Mouse (Mus musculus) right cerebral cortex, postnatal 4 days (tissue): ENCODE data around the gene Tmem252.
"Not testable (repeated sequence)": the region's sequence is repeated elsewhere in the genome, so short reads cannot be mapped to it uniquely, and the experiment has no call there.

ENCODE experiments used
- DNase-seq: peaks from one replicate; pipeline ENCODE4 v3.0.0-alpha.2; 2022

The Tmem252 gene

DNA sequence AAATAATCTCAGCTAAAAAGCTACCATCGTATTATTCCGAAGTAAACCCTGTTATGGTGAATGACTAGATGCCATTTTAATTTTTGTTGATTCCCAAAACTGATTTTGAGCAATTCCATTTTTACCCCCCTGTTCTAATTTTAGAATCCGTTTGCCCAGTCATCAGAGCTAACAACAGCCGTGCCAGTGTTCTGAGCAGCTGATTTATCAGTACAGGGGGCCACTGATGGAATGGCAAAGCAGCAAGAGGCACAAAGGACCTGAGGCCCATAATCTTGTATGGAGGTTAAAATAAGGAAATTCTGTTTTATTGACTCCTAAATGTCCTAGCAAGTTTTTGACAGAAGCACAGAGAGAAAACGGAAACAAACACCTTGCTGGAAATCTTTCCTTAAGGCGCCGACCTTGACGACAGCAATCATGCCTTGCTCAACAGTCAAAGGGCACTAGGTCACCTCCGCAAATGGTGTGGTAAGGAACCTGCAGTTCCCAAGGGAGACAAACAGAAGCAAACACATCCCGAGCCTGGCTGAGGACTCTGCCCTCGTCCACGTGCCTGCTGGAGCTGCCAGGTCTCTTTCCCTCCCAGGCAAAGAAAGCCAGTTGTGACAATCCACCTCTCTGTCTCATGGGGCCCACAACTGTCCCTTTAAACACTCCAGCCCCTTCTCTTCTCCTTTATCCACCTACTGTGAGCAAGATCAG is 9.4 kb downstream of the Tmem252 start:
- no peak for DNase-seq

DNA sequence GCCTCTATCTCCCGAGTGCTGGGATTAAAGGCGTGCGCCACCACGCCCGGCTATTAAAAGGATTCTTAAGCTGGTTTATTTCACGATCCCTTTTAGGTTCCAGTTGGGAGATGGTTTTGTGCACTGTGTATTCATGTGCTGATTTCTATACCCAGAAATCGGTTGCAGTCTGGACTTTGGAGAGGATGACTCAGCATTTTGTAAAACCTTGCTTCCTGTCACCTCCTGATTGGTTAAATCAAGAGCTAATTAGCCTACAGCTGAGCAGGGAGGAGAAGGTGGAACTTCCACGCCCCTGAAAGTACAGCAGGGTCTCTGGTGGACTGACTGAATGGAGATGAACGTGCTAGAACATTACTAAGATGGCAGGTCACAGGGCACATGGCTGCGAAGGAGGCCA is 12.6 kb downstream of the Tmem252 start:
- no peak for DNase-seq

DNA sequence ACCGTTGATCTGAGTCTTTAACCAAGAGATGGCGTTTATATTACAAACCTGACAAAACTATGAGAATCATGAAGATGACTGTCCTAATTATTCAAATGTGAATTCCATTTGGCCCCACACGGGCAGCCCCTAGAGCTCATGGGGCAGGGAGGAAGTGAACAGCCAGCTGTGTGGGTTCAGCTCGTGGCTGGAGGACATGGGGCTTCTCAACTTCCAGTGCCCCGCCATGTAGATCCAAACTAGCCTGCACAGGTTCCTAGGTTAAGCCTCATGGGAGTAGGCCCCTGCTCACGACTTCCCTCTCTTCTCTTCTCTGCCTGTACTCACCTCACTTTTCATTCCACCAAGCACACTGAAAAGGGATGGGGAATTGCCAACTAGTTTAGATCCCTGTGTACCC is 14.5 kb downstream of the Tmem252 start:
- DNase-seq = no peak

DNA sequence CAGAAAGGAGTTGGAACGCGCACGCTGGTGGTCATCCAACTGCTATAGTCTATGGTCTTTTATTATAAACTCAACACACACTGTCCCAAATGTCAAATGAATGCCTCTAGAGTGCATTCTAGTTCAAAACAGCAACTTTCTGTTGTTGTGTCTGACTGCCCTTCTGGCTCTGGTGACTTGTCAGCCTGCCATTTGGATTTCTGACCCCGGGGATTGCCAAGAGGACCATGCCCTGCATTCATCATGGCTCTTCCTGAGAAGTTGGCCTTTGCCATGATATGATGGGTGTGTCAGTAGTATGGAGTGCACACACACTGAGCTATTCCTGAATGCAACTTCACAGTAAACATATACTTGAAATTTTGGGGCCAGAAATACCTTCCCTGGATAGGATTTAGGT is 15.7 kb downstream of the Tmem252 start:
- DNase-seq = no peak

DNA sequence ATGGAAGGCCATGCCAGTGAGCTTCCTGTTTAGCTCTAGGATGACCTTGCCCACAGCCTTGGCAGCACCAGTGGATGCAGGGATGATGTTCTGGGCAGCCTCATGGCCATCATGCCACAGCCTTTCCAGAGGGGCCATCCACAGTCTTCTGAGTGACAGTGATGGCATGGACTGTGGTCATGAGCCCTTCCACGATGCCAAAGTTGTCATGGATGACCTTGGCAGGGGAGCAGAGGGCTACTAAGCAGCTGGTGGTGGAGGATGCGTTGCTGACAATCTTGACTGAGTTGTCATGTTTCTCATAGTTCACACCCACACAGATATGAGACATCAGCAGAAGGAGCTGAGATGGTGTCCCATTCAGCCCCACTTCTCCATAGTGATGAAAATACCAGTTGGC is 18.9 kb downstream of the Tmem252 start:
- DNase-seq = no peak

DNA sequence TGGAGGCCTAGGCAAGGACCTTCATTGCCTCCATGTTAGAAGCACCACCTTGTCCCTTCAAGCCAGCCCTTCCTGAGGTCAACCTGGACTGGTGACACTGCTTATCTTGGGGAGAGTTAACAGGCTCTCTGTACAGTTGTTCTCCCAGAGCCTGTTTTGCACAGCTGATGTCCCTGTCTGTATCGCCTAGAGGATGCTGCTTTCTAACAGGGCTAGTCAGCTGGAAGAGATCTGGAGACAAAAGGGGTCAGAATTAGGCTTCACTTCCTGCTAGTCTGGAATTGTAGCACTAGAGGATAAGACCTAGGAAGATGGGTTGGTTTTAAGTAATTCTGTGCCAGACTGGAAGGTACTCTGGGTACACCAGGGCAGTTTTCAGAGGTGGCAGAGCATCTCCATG is 24.1 kb downstream of the Tmem252 start:
- DNase-seq = no peak

DNA sequence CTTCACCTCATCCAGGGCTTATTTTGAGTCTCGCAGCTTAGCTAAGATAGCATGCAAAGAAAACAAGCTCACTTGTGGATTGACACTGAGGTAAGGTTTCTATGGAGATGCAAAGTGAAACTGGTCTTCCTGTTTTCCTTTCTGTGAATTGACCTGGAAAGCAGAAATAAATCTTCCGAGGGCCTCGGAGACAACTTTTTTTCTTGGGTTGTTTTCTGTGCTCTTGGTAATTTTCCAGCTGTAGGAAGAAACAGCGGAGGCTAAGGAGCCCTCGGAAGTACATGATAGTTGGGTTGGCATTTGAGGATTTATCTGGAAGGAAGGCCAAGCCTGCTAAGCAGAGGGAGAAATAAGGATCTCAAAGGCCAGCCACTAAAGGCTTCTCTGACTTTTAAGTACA is 24.8 kb downstream of the Tmem252 start:
- no peak for DNase-seq

DNA sequence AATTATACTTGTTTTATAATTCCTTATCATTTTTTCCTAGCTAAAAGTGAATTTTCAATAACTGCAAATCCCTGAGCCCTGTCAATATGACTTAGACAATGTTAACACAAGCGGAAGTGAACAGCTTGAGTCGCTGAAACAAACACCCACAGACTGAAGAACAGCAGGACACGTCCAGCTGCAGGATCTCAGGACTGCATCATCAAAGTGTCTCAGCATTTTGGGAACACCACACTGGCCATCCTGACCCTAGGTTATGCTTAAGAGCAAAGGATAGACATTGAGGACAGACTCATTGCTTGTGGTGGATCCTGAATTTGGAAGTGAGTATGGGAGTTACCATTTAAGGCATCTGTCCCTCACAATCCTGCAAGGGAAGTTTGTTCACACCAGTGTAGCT is 25.4 kb downstream of the Tmem252 start:
- no peak for DNase-seq

DNA sequence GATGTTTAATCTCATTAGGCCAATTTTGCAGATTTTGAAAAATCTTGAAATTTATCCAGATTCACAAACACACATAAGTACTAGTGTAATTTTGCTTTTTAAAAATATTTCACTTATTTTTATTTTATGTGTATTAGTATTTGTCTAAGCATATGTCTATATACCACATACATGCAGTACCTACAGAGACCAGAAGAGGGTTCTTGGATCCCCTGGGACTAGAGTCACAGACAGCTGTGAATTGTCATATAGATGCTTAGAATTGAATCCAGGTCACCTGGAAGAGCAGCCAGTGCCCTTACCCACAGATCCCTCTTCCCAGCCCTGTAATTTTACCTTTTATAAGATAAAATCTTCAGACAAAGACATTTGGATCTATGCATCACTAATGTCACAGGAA is 26.1 kb downstream of the Tmem252 start:
- no peak for DNase-seq

DNA sequence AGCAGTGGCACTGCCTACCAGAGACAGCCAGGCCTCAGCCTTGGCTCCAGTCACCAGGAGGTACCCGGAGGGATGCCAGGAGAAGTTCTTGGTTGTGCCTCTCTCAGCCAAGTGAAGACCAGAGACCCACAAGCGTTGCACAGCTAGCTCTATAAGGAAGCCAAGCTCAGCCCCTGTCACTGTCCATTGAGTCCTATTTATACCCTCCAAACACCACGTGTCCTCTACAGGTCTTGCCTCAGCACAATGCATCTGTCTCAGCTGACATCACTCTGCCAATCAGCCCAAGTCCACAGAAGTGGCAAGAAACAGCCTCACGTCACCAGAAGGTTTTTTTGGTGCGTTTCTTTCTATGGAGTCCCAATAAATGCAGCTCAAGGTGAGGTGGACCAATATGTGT is 26.9 kb downstream of the Tmem252 start:
- no peak for DNase-seq

DNA sequence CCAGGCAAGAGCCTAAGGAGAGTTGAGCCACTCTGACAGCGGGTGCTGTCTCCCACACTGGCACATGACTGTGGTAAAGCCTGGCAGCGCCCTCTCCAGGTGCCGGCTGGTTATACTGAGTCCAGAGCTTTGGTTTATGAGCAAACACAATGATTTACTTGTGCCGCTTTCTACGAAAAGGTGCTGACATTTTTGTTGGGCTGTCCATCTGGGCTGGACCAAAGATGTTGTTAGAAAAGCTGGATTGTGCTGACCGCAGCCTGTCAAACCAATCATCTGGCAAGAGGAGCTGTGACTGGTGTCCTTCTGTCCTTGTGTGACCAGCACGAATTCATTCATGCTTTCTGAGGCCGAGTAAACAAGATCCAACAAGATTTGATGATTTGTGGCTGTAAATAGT is 27.9 kb downstream of the Tmem252 start:
- DNase-seq = no peak

DNA sequence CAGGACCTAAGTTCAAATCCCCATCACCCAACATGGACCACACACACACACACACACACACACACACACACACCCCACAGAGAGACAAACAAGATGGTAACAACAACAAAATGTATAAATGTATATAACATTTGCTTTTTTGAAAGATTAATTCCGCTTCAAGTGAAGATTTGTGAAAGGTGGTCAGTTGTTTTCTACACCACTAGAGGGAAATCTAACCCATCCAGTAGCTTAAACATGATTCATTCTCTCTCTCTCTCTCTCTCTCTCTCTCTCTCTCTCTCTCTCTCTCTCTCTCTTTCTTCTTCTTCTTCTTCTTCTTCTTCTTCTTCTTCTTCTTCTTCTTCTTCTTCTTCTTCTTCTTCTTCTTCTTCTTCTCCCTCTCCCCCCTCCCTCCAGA is 29.4 kb downstream of the Tmem252 start:
- DNase-seq = not testable (repeated sequence)

DNA sequence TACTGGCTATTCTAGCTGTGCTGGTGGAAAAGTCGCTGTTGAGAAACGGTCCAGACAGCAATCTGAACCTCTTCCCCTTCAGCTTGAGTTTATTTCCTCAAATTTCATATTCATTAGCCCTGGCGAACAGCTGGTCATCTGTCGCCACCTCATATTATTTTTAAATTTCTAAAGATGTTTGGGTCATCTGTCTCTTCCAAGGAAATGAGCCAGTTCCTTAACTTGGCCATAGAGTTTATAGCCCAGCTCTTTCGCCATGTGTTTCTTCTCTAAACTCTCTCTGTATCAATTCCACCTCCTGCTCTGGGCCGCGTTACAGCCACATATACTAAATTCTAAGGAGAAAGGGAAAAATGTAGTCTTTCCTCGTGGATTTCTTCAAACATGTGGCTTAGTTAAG is 29.9 kb downstream of the Tmem252 start:
- DNase-seq = no peak

DNA sequence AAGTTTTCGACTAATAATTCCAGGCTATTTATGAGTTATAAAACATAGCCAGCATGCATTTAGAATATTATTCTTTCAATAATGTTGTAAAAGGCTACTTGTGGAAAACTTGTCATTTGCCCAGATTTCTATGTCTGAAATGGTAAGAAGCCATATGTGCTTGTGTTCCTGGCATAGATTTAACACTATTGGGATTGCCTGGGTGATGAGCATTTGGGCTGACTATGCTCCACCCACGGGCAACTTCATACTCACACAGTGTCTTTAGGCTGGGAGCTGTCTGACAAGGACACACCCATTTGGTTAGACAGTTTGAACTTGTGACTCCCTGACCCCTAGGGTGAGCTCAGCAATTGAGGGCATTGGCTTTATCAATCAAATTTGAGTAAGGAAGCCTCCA is 30.5 kb downstream of the Tmem252 start:
- DNase-seq = no peak

DNA sequence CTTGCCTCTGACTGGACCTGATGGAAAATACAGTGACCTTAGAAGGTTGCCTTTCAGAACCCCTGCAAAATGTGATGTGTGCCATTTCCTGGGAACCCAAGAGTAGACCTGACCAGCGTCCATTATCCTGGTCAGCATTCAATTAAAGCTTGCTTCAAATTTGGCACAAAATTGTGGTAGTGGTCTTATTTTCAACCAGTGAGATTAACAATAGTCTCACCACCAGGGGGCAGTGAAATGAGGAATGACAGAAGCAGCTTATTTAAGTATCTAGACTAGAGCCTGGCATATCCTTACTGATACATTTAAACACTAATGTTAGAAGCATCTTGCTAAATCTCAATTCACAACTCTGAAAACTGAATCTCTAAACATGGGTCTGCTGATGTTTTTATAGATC is 31.6 kb downstream of the Tmem252 start:
- DNase-seq = peak; percentile 30

DNA sequence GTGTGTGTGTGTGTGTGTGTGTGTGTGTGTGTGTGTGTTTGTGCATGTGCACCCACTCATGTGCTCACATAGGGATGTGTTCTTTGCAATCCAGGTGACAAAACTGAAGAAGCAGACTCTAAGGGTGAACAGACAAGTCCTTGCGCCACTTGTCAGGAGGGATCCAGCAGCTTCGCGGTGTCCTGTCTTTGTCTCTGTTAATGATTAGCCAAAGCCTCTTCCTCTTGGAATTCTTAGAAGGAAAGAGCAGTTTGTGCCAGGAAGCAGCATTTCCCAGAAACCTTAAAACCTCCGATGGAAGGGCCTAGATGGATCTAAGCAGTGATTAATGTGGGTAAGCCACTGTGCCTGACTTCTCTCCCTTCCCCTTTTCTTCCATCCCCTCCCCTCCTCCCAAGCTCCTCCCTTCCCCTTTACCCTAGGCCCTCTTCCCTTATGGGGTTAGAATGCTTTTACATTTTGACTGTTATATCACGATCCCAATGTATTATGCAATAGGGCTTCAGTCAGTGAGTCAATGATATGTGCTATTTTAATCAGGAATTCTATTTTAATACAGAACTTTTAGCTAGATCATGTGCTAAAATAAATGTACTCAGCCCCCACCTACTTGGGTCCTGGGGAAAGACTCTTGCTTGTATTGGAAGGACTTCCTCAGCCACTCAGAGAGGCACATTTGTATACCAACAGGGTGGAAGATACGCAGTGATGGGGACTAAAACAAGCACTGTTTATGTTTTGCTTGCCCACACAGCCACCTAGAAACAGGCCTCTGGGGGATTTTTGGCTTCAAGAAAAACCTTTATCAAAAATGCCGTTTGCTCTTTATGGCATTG is 33.5 kb downstream of the Tmem252 start:
- no peak for DNase-seq

DNA sequence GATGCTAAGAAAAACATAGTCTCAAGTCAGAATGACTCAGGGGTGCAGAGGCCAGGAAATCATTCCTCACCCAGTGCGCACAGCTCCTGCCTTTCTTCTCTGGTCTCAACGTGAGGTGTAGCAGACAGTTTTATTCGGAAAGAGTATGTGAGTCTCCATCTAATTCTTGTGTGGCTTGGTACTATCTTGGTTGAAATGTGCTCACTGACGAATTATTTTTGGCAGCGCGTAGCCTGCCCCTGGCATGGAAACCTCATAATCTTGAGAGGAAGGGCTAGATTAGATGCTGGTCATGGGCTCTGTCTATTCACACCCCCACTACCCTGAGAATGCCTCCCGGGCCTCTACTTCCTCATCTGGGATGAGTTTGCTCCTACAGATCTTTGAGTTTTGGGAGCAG is 34.2 kb downstream of the Tmem252 start:
- DNase-seq = no peak

DNA sequence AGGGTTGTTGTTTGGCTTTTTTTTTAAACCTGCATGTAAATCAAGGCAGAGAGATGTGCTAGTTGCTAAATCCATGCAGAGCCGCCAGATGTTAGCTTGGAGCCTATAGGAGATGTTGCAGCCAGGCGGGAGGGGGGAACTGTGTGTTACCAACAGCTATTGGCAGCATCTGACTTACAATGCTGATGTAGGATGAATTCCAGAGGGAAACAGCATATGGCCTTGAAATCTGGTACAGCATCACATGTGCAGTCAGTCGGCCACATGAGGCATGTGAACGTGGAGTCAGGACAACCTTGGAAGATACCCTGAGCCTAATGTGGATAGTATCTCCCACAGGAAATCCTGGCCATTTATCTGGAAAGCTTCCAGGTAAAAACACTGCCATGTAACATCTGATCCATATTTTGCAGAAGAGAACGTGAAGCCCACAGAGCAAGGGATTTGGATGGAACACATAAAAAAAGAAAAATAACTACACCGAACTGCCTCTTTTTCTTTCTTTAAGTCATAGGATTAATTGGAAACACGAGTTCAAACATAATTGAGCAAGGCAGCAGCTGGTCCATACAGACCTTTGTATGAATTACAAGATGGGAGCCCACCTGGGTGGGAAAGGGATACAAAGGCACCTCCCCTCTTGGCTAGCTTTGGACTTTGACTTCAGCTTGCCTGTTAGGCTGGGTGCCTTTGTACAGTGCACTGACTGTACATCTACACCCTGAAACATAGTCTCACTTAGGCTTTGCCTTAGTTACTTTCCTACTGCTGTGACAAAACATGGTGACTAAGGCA is 42.7 kb downstream of the Tmem252 start:
- DNase-seq = peak; percentile 9

DNA sequence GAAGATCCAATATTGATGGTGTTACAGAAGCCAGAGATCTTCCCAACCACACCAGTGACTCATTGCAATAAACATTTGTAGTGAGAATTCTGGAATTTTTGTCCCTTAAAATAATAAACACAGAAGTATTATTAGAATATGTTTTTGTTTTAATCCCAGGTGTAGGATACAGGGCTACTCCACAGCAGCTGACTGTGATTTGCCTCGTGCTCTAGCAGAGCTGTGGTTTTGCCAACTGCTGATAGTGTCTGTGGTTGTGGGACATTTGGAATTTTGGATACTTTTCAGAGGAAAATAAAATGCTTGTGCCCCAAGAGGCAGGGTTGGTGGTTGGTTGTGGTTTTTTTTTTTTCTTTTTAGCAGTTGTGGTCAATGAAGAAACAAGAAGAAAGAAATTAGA is 44.2 kb downstream of the Tmem252 start:
- DNase-seq = no peak

DNA sequence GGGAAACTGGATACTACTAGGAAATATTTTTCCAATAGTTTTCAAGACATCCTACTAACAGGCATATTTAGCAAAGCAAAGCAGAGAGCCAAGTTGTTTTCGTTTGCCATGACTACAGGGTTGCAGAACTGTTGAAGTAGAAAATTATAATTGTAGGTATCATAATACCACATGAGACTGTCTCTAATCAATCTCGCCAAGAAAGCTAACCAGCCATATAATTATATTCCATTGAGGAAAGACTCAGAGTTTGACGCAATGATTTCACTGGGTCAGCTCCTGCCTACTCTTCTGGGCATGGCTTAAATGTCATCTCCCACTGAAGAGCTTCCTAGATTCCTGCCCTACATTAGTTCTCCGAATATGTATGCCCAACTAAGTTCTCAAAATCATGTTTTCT is 45.7 kb downstream of the Tmem252 start:
- no peak for DNase-seq

DNA sequence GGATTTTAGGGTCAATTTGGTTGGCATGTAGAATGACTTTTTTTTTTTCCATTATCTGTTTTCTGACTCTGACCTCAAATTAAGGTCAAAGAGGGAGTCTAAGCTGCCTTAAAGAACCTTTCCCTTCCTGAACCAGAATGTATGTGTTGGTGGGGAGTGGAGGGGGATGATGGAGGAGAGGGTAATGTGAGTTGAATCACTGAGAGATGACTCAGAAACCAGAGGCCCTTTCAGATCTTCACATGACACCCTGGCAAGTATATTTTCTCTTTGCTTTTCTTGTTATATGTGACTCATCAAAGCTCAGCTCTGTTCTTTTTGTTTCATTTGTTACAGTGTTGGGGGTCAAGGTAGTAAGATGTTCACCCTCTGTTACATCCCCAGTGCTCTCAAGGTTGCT is 46.6 kb downstream of the Tmem252 start:
- no peak for DNase-seq

DNA sequence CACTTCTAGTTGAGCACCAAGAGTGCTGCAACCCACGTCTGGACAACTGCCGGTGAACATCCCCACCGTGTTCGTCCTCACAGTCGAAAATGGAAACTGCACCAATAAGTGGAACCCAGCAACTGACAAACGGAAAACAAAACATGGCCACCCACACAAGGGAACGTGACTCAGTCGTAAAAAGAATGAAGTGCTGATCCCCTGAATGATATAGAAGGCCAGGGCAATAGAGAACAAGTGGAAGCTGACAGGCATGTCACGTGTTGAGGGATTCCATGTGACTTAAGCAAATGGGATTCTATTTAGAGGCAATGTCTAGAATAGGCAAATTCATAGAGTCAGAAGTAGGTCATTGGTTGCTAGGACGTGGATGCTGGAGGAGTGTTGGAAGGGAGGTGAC is 50.6 kb downstream of the Tmem252 start:
- no peak for DNase-seq

DNA sequence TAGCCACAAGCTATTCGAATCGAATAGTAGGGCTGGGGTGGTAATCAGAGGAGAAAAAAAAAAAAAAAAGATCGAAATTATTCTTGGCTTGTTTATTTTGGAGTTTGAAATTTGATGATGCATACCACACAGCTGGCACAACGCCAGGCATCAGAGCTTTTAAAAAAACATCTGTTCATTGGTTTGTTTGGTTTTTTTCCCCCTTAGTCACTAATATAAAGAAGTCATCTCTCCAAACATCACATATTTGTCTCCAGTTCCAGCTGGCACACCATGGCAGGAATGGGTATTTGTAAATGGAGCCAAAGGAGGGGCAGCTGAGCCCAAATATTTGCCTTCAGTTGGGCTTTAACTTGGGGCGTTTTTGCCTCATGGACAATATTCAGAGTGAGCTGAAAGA is 56.9 kb downstream of the Tmem252 start:
- peak; percentile 41 for DNase-seq
